Mouse (Mus musculus) neural tube, embryonic 10.5 days (tissue): Measurements from ENCODE around the gene Mis12.

Experiments used
- DNase-seq: peaks from one replicate; pipeline ENCODE4 v3.0.0-alpha.2; 2017; ENCODE audit warnings: low spot score; ENCODE audit errors: extremely low spot score

Mis12 gene

DNA sequence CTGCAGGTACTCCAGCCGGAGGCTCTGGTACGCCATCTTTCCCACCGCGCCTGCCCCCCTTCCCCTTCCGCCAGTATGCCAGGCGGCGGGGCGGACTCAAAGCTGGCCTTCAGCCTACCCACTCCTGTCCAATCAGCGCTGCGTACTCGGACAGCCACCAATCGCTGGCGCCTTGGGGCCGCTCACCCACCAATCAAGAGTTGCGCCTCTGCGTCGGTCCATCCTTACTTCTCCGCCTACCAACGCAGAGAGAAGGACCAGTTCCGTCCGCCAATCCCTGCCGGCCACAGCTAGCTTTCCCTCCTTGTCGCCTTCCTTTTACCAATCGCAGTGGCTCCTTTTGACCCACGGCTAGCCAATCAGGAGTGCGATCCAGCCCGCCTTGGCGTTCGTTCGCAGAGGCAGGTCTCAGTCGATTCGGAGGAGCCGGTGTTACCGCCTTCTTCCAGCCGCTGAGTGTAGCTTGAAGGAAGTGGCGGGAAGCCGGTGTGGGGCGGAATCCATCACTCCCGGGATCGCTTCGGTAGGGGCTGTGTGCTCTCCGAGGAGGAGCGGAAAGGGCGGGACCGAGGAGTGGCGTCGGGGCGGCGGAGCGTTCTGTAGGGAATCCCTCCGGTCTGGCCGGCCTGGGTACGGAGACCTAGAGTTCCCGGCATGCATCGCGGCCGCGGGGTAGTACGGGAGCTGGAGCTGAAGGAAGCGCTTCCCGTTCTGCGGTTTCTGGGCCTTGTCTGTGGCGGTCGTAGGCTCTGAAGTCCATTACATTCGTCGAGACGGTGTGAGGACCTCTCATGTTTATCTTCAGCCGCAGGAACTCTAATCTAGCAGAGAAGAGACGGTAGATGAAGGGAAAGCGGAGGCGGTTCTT lies at the start of gene Mis12, which contains the start of gene Derl2:
Gene Mis12, plus strand, starts transcription at position 411 of the 868 bp plus-strand sequence.
Gene Derl2, minus strand, starts transcription at position 641 of the 868 bp plus-strand sequence.
- peak; percentile 97 for DNase-seq

DNA sequence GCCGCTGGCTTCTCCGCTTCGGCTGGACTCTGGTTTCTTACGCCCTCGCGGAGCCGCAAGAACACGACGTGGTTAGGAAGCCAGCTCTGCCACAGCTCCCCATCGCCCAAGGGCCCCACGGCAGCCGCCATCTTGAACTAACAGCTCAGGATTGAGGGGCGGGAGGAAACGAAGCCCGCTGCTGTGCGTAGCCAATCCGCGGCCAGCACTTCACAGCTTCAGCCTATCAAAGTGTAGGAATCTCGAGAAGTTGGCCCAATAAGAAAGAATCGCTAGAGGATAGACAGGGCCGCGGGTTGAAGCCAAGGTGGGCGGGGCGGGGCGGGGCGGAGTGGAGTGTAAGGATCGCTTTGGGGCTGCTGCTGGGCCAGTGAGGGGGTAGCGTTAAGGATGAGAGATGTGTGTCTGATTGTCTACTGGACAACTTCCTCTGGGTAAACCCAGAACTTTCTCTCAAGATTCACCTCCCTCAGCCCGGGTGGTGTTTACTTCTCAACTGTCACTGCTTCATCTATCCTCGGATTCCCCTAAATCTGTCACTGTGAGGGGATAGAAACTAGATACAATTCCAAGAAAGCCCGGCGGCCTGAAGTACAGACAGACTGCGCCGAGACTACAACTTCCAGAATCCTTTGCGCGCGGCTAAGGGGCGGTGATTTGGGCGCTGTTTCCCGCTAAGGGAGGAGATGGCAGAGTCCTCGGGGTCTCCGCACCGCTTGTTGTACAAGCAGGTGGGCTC lies 49.4 kb upstream of the Mis12 start, which contains the start of the genes Nup88 and Rpain:
Gene Nup88, minus strand, starts transcription at position 153 of the 739 bp plus-strand sequence.
Gene Rpain, plus strand, starts transcription at position 393 of the 739 bp plus-strand sequence.
- peak; percentile 90 for DNase-seq

DNA sequence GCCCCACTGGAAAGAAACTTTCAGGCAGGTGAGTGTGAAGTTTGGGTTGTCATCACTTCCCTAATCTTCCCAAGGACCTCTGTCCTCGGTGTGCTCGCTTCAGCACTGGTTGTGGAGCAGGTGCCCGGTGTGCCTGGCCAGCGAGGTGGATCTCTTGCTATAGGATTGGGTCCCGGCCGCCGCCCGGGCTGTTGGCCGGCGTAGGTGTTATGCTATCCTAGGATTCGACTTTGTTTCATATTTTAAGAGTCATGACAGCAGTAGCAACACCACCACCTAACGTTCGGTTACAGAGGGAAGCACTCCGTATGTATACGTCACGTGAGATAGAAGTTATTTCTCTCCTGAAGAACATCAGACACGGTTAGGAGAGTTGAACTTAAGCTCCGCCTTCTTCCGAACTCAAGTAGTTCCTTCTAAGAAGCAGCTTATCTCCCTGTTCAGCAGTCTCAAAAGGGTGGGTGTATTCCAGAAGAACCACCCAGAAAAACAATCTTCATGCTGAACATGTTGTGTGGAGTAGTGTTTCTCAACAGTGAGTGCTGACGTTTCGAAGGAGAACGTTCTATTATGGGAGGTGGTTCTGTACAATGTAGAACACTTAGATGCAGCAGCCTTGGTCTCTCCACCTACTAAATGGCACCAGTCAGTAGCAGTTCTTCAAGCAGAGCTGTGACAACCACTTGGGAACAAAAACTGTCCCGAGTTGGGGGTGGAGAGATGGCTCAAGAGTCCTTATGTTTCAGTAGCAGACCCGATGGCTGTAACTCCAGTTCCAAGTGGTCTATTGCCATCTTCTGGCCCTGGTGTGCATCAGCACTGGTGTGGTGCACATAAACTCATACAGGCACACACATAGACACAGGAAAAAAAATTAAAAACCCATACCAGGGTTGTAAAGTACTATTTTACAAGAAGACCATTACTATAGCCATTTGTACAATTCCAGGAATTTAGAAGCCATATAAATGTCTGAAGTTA lies 48.6 kb upstream of the Mis12 start:
- DNase-seq: no peak

DNA sequence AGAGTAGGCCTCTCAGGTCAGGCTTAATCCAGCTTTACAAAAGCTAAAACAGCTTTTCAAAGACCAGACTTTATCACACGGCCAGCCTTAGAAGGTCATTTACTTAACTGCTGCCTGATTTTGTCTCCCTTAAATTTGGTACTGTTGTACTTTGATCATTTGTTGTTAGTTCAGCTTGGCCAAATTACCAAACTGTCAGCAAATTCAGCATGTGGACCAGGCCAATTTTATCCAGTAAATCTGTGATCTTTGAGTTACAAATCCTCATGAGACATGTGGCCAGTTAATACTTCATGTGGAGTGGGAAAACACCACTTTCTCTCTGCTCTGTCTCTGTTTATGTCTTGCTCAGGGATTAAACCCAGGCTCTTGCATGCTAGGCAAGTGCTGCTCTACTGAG lies 46.8 kb upstream of the Mis12 start:
- no peak for DNase-seq

DNA sequence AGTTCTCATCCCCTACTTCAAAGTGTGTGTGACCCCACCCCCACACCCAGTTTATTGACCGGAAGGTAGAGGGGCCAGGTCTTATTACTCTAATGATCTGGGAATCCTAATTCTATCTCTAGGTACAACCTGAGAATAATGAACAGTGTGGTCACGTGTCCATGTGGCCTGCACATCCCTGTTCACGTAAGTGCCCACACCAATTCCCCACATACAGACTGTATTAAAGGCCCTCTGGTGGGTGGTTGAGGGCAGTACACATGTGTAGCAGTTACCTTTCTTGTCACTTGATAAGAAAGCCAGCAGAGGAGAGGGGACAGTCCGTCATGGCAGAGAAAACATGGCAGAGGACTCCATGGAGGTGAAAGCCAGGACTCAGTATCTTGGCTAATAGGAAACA lies 45.5 kb upstream of the Mis12 start:
- DNase-seq: no peak

DNA sequence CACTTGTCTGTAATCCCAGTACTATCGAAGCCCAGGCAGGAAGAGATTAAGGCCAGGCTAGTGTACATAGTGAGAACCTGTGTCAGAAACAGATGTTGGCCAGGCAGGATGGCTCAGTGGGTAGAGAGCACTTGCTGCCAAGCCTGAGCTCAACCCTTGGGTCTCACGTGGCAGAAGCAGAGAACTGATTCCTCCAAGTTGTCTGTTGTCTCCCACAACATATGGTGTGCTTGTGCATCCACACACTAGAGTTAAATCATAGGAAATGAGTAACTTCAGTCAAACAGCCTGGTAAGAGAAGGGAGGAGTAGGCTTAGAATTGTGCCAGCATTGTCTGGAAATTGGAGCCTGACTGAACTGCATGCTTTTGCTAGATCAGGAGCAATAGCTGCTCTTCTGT lies 44.2 kb upstream of the Mis12 start:
- no peak for DNase-seq

DNA sequence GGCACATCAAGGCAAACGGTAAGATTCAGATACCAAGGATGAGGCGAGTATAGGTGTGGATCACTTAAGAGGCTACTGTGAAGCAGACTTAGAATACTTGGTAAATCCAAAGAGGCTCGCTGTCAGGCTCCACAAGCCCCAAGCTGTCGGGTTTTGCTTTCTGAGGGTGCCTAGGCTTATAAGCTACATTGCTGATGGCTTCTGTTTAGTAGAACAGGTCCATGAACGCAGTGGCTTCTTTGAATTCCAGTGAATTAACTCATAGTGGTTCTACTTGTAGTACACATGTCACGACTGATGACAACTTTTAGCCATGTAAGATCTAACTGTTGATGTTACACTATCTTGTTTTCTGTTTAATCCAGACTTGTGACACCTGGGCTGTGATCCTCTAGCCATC lies 42.1 kb upstream of the Mis12 start:
- DNase-seq: no peak

DNA sequence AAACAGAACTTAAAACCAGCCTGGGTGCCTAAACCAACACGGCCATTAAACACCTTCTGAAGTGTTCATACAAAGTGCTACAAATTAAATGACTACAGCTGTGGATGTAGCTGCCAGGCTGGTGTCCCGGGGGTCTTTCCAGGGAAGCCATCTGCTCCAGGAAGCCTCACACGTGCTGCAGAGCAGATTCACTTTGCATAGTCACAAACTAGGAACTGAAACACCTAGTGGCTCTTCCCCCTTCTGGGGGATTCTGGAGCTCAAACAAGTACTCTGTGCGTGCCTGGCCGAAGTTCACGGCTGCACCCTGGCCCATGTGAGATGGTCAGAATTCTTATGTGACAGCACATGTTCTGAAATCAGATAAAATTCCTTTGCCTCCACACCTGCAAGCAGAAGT lies 39.2 kb upstream of the Mis12 start:
- no peak for DNase-seq

DNA sequence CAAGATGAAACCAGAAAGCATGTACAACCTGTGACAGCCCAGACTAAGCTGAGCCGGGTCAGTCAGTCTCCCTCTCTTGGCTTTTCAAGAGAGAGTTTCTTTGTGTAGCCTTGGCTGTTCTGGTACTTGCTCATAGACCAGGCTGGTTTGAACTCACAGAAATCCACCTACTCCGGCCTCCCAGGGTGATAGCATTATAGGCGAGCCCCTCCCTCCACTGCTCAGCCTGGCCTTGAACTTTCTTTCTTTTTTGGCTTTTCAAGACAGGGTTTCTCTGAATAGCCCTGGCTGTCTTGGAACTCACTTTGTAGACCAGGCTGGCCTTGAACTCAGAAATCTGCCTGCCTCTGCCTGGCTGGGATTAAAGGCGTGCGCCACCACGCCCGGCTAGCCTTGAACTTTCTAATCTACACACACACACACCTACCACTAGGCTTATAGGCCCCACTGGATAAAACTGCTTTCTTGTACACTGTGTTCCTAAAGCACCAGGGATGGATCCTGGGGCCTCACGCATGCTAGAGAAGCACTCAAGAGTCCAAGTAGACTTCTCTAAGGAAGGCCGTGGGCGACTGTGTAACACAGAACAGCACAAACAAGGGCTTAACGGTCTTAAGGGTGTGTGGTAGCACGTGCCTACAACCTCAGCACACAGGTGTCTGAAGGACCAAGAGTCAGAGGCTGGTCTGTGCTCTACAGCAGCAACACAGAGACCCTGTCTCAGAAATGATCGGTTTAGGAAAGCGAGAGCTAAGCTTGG lies 38.5 kb upstream of the Mis12 start:
- DNase-seq: no peak

DNA sequence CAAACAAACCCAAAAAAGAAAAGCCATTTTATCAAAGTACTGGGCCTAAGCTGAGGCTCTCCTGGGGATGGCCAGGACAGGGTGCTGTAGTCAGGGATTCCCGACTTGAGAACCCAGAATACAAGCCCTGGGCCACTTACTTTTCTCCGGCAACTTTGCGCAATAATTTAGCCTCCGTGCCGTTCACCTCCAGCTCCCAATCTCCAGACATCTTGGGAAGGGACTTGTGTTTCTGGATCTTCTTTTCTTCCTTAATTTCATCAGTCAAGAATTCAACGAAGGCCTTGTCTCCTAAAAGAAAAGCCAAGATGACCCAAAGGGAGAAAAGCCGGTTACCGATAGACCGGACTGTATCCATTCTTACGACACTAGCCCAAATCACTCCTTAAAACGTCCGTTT lies 37.4 kb upstream of the Mis12 start:
- no peak for DNase-seq

DNA sequence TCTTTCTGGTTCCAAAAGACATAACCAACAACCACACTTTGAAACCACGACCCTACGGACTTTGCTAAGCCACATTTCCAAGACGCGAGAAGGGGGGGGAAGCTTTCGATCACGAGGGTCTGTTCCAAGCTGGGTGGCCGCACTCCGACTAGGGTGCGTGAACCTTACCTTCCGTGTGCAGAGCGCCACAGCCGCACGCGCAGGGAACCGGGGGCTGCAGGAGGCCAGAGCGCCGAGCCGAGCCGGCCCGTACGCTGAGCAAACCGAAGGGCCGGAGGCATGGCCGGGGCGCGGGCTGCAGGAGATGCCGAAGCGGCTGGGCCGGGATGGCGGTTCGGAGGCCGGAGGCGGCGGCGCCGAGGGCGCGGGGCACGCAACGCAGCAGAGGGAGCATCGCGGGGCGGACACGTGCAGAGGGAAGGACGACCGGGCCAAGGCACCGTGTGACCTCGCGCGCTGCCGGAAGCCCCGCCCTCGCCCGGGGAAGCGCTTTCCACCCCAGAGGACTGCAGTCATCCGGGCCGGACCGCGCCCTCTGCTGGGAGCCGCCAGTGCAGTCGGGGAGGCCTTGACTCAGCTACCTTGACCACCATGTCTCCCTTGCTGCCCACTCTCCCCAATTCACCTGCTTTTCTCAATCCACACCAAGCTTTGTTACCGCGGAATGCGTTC lies 36.7 kb upstream of the Mis12 start, which contains the start of gene C1qbp:
Gene C1qbp, minus strand, starts transcription at position 470 of the 672 bp plus-strand sequence.
- DNase-seq: peak; percentile 95

DNA sequence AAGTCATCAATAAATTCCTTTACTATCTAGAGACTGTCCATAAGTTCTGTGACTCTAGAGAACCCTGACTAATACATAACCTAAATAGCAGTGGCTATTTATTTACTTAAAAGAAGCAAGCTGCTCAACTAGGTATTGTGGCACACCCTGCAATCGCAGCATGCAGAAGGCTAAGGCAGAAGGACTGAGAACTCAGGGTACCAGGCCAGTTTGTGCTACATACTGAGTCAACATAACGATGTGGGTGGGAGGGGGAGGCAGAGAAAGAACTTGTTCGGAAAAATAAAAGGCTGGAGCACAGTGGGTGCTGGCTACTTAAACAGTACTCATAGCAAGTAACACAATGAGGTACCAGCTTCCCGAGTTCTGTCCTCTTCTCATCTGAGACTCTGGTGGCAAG lies 18.2 kb upstream of the Mis12 start:
- DNase-seq: no peak

DNA sequence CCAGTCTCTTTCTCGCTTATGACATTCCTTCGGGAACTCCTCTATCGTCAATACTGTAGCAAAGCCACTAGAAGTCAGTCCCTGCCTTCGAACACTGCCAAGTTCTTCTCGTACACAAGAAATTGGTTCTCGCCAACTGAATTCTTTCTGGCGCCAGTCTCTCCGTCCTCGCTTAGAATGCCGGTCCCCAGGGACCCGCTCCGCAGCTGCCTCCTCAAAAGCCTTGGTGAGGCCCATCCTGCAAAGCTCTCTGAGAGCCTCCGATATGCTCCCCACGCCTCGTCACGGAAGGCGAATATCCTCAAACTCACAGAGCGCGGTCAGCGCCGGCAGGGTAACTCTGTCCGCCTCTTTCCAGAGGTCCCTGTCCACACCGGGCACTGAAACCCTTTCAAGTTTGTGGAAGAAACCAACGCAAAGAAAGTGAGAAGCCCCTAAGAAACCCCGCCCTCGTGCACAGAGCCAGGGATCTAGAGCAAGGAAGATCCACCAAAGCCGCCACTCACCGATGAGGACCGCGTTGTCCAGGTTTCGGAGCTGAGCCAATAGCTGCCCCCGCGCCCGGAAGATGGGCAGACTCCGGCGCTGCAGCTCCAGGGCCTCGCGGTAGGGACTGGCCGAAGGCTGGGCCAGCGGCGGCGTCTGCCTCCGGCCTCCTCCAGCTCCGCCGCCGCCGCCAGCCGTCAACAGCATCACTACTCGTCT lies 15.6 kb upstream of the Mis12 start:
- no peak for DNase-seq

DNA sequence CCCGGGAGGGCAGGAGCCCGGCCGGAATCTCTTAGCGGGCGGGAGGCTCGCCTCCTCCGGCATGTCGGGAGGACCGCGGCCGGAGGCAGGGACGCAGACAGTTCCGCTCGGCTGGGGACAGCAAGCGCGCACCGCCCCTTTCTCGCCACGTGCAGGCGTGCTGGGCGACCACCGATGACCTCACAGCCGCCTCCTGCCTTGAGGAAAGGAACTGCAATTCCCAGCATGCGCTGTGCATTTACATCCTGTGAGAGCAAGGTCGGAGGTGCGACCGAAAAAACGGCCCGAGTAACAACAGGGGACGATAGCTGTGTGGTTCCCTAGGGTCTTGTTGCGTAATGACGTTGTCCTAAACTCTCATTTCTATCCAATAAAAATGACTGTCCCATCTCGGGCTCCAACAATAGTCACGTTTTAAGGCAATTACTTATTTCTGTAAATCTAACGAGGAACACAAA lies 15.1 kb upstream of the Mis12 start, which contains the start of gene Dhx33:
Gene Dhx33, minus strand, starts transcription at position 122 of the 458 bp plus-strand sequence.
- peak; percentile 95 for DNase-seq

DNA sequence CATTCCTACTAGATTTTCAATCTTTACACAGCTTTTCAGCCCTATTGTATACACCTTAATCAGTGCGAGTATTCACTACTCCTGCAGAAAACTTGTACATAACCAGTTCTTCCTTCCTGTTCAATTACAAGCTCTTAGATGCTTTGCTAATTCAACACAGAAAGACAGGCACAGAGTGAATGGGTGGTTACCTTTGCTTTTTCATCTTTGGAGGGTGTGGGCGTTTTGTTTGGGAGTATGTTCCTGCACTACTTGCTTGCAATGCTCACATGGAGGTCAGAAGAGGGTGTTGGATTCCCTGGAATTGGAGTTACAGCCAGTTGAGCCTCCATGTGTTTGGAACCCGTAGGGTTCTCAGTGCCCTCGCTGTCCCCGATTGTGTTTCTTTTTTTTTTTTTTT lies 14.4 kb upstream of the Mis12 start:
- no peak for DNase-seq

DNA sequence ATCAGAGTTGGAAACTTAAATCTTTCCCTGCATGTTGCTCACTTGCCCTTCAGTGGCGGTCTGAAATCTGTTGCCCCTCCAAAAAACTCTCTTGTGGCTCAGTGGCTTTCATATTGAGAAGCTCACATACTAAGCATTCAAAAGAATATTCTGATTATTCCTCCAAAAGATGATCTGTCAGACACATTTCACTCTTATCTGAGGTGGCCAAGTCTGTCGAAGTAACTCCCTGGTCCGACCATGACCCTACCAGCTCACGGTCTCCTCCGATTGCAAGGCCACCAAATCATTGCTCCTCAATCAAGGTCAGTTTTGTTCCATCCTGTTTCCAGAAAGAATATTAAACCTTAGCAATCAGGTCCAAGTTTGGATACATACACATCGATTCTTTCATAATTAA lies 12.4 kb upstream of the Mis12 start:
- no peak for DNase-seq

DNA sequence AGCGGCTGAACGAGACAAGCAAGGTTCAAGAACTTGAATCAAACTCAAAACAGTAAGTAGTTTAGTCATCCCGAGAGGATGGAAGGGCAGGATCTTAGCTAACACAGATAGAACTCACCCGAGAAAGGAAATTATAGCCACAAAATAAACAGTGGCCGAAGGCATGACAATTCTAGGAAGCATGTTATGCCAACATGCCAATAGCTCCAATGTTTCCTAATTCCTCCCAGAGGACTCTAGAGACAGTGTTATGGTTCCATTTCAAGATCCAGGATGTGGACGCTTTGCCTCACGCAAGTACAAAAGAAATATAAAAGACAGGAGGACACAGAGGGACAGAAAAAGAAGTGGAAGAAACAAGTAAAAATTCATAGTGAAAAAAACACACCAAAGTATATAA lies 11.6 kb upstream of the Mis12 start:
- no peak for DNase-seq

DNA sequence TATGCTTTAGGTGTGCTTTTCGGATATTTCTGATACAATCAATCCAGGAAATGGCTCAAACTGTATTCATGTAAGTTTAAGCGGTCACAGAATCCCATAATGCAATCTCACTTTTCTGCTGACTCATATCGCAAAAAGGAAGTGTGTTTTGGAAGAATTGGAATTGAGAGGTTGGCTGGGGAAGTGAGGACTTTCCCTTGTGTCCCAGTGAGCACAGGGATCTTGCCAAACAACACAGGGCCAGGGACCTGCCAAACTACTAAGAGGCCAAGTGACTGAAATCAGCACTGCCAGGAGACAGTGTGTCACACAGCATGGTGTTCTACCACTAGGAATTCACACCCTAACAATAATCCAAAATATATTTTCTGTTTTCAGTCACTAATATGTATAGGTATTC lies 11.1 kb upstream of the Mis12 start:
- no peak for DNase-seq

DNA sequence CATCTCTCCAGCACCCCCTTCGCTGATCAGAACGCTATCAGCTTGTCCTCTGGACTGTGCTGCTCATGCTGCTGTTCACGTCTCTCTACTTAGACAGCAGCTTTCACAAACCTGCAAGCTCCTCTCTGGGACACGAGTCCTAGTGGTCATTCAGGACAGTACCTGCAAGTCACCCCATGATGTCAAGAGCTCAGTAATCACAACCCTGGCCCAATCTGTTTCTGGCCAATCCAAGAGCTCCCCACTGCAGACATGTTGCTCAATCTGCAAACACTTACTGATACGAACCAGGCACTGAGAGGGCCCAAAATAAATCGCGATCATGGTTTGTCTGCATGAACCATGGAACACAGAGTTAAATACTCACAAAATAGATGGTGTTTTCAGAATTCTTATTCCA lies 6.7 kb upstream of the Mis12 start:
- DNase-seq: no peak
